Mouse (Mus musculus) kidney, embryonic 14.5 days (tissue): ENCODE measurements around the gene Bud13. TPM values are rescaled to one million over a fixed set of nuclear protein-coding genes. Genes with fewer than 3 reads are reported as not detected.

Experiments
- ATAC-seq: fragments of 200-750 bp; cut with Nextera tagmentation; 2 replicates; pipeline ENCODE4 v1.8.0; 2017; ENCODE audit warnings: moderate number of reproducible peaks, mild to moderate bottlenecking, moderate TSS enrichment, moderate library complexity; ENCODE audit not compliant: low FRiP score, low TSS enrichment
- H3K27ac ChIP-seq: fragments of 300-500 bp; sonication (generic); 2 replicates; pipeline ENCODE4 v1.5.1; 2014; ENCODE audit warnings: low read depth, mild to moderate bottlenecking, low read length, moderate library complexity, mixed read lengths
- H3K27me3 ChIP-seq: fragments of 300-500 bp; sonication (generic); 2 replicates; pipeline ENCODE4 v1.6.1; 2014; ENCODE audit warnings: mild to moderate bottlenecking, low read length; ENCODE audit not compliant: control insufficient read depth, insufficient read depth
- H3K36me3 ChIP-seq: fragments of 300-500 bp; sonication (generic); 2 replicates; pipeline ENCODE4 v1.6.1; 2014; ENCODE audit warnings: low read length, mixed read lengths; ENCODE audit not compliant: control insufficient read depth, insufficient read depth
- H3K4me1 ChIP-seq: fragments of 300-500 bp; sonication (generic); 2 replicates; pipeline ENCODE4 v1.6.1; 2014; ENCODE audit warnings: low read length, mixed read lengths; ENCODE audit not compliant: control insufficient read depth, insufficient read depth
- H3K4me2 ChIP-seq: fragments of 300-500 bp; sonication (generic); replicated peaks from 2 replicates; pipeline ENCODE4 v1.6.1; 2014; ENCODE audit warnings: low read depth, mild to moderate bottlenecking, low read length
- H3K4me3 ChIP-seq: fragments of 300-500 bp; sonication (generic); 2 replicates; pipeline ENCODE4 v1.5.1; 2014; ENCODE audit warnings: mild to moderate bottlenecking, low read length
- H3K9ac ChIP-seq: fragments of 300-500 bp; sonication (generic); 2 replicates; pipeline ENCODE4 v1.6.1; 2014; ENCODE audit warnings: low read depth, mild to moderate bottlenecking, low read length, moderate library complexity
- H3K9me3 ChIP-seq: fragments of 300-500 bp; sonication (generic); 2 replicates; pipeline ENCODE4 v1.6.1; 2016; ENCODE audit warnings: low read length; ENCODE audit not compliant: control insufficient read depth
- WGBS: fragments of 180-500 bp; shearing (Covaris S2); extraction: QIAGEN DNeasy Blood & Tissue Kit; methylation state at CpG from one replicate; pipeline ENCODE4 v1.1.7; 2014; 5-methylcytosine and 5-hydroxymethylcytosine counted together
- polyA plus RNA-seq: library from polyadenylated mRNA; unstranded; fragments of >200 nt; fragmentation: Nextera tagmentation; extraction: Ambion mirVana; gene quantifications from 2 replicates; pipeline ENCODE4 v1.2.1, GENCODE M21; 2014

The Bud13 gene
- polyA plus RNA-seq, 1 experiment from 2014 or later, result 28.6 TPM

- H3K9me3 ChIP-seq, result no peaks in the 10 kb centered on the region
- no peak overlapping the region for H3K9ac ChIP-seq
- ATAC-seq, result no peak
- peaks cover 14% of the 10 kb centered on the region for H3K4me1 ChIP-seq
- no peak overlapping the region for H3K4me2 ChIP-seq
- WGBS, result 89% methylated on average over 9 of the region's 9 CpGs
- no peak overlapping the region for H3K27ac ChIP-seq
- no peak overlapping the region; the same call in 1 of the 2 replicates for H3K4me3 ChIP-seq
- peaks cover 9% of the 10 kb centered on the region; the same call in 1 of the 2 replicates for H3K27me3 ChIP-seq
- H3K36me3 ChIP-seq, result peaks cover 21% of the 10 kb centered on the region
Observed at GRCm38 (mm10) chr9:46272070-46272469, 10.7 kb upstream of the Bud13 start.

- Histone ChIP-seq H3K27me3 (peaks cover 9% of the 10 kb centered on the region; the same call in 1 of the 2 replicates), H3K9me3 (no peaks in the 10 kb centered on the region), H3K4me2 (peak within 1 kb of the TSS; percentile 89), H3K36me3 (peaks cover 29% of the 10 kb centered on the region), H3K4me3 (peak within 1 kb of the TSS; percentile 82), H3K9ac (peak within 1 kb of the TSS; percentile 76), H3K27ac (peak within 1 kb of the TSS; percentile 68; the same call in 1 of the 2 replicates), H3K4me1 (peaks cover 14% of the 10 kb centered on the region)
- WGBS, result 6% methylated on average over 45 of the region's 45 CpGs
- ATAC-seq, result peak; percentile 96
Observed at GRCm38 (mm10) chr9:46272677-46273454, 9.9 kb upstream of the Bud13 start, which contains the start of gene Zpr1. Zpr1 (plus strand) TSS chr9:46273064.

- H3K36me3 ChIP-seq, result peaks cover 38% of the 10 kb centered on the region
- peaks cover 9% of the 10 kb centered on the region; the same call in 1 of the 2 replicates for H3K27me3 ChIP-seq
- no peaks in the 10 kb centered on the region for H3K9me3 ChIP-seq
- H3K4me3 ChIP-seq, result no peak overlapping the region; the same call in 1 of the 2 replicates
- H3K9ac ChIP-seq, result no peak overlapping the region
- 67% methylated on average over 9 of the region's 9 CpGs for WGBS
- H3K4me1 ChIP-seq, result peaks cover 14% of the 10 kb centered on the region
- H3K4me2 ChIP-seq, result no peak overlapping the region
- no peak for ATAC-seq
- H3K27ac ChIP-seq, result no peak overlapping the region
Observed at GRCm38 (mm10) chr9:46274494-46274893, 8.3 kb upstream of the Bud13 start.

GRCm38 (mm10) chr9:46298381-46298780 is 15.6 kb downstream of the Bud13 start:
- ATAC-seq, result no peak
- no peaks in the 10 kb centered on the region for H3K27me3 ChIP-seq
- WGBS, result 54% methylated on average over 4 of the region's 4 CpGs
- no peak overlapping the region for H3K9ac ChIP-seq
- no peak overlapping the region for H3K4me3 ChIP-seq
- H3K4me1 ChIP-seq, result no peaks in the 10 kb centered on the region
- no peak overlapping the region for H3K27ac ChIP-seq
- H3K36me3 ChIP-seq, result peaks cover 53% of the 10 kb centered on the region
- H3K9me3 ChIP-seq, result no peaks in the 10 kb centered on the region
- no peak overlapping the region for H3K4me2 ChIP-seq

GRCm38 (mm10) chr9:46302142-46302541 is 19.3 kb downstream of the Bud13 start:
- ATAC-seq, result no peak
- Histone ChIP-seq H3K4me1 (no peaks in the 10 kb centered on the region), H3K9ac (no peak overlapping the region), H3K27ac (no peak overlapping the region), H3K27me3 (no peaks in the 10 kb centered on the region), H3K9me3 (no peaks in the 10 kb centered on the region), H3K4me2 (no peak overlapping the region), H3K36me3 (peaks cover 25% of the 10 kb centered on the region), H3K4me3 (no peak overlapping the region)
- 8% methylated on average over 2 of the region's 2 CpGs for WGBS

- Histone ChIP-seq H3K9ac (no peak overlapping the region), H3K4me1 (peaks cover 3% of the 10 kb centered on the region; the same call in 1 of the 2 replicates), H3K4me2 (no peak overlapping the region), H3K4me3 (no peak overlapping the region), H3K36me3 (no peaks in the 10 kb centered on the region), H3K27ac (no peak overlapping the region), H3K27me3 (no peaks in the 10 kb centered on the region; the same call in 1 of the 2 replicates), H3K9me3 (no peaks in the 10 kb centered on the region)
- ATAC-seq, result no peak
- WGBS, result 8% methylated on average over 7 of the region's 7 CpGs
Observed at GRCm38 (mm10) chr9:46309121-46309520, 26.3 kb downstream of the Bud13 start.

GRCm38 (mm10) chr9:46314507-46314906 is 31.7 kb downstream of the Bud13 start:
- Histone ChIP-seq H3K9ac (no peak overlapping the region), H3K36me3 (no peaks in the 10 kb centered on the region), H3K27ac (no peak overlapping the region), H3K9me3 (no peaks in the 10 kb centered on the region), H3K4me1 (peaks cover 12% of the 10 kb centered on the region; the same call in 1 of the 2 replicates), H3K27me3 (no peaks in the 10 kb centered on the region; the same call in 1 of the 2 replicates), H3K4me3 (no peak overlapping the region), H3K4me2 (no peak overlapping the region)
- WGBS, result 2% methylated on average over 4 of the region's 4 CpGs
- peak; percentile 44; the same call in 1 of the 2 replicates for ATAC-seq

GRCm38 (mm10) chr9:46314921-46315320 is 32.1 kb downstream of the Bud13 start:
- no peaks in the 10 kb centered on the region; the same call in 1 of the 2 replicates for H3K27me3 ChIP-seq
- ATAC-seq, result no peak; the same call in 1 of the 2 replicates
- no peaks in the 10 kb centered on the region for H3K9me3 ChIP-seq
- H3K4me2 ChIP-seq, result no peak overlapping the region
- H3K4me3 ChIP-seq, result no peak overlapping the region
- 41% methylated on average over 2 of the region's 2 CpGs for WGBS
- peaks cover 12% of the 10 kb centered on the region; the same call in 1 of the 2 replicates for H3K4me1 ChIP-seq
- no peaks in the 10 kb centered on the region for H3K36me3 ChIP-seq
- H3K9ac ChIP-seq, result no peak overlapping the region
- no peak overlapping the region for H3K27ac ChIP-seq

- Histone ChIP-seq H3K36me3 (no peaks in the 10 kb centered on the region), H3K4me2 (no peak overlapping the region), H3K9me3 (no peaks in the 10 kb centered on the region), H3K27ac (no peak overlapping the region), H3K4me3 (no peak overlapping the region), H3K9ac (no peak overlapping the region), H3K4me1 (peaks cover 12% of the 10 kb centered on the region; the same call in 1 of the 2 replicates), H3K27me3 (no peaks in the 10 kb centered on the region; the same call in 1 of the 2 replicates)
- 34% methylated on average over 11 of the region's 11 CpGs for WGBS
- ATAC-seq, result no peak
Observed at GRCm38 (mm10) chr9:46315807-46316365, 33.1 kb downstream of the Bud13 start.
